Mouse (Mus musculus): Measurements from ENCODE around the gene Acer2. TPM values are rescaled to one million over a fixed set of nuclear protein-coding genes. Genes with fewer than 3 reads are reported as not detected.
A peak's percentile ranks its signal among the peaks of the same experiment; 100 is the strongest.
"Not testable (repeated sequence)": the region's sequence is repeated elsewhere in the genome, so short reads cannot be mapped to it uniquely, and the experiment has no call there.

The Acer2 gene
- polyA plus RNA-seq (2012; rRNA removed): 261 and 377 TPM in 2 replicates

DNA sequence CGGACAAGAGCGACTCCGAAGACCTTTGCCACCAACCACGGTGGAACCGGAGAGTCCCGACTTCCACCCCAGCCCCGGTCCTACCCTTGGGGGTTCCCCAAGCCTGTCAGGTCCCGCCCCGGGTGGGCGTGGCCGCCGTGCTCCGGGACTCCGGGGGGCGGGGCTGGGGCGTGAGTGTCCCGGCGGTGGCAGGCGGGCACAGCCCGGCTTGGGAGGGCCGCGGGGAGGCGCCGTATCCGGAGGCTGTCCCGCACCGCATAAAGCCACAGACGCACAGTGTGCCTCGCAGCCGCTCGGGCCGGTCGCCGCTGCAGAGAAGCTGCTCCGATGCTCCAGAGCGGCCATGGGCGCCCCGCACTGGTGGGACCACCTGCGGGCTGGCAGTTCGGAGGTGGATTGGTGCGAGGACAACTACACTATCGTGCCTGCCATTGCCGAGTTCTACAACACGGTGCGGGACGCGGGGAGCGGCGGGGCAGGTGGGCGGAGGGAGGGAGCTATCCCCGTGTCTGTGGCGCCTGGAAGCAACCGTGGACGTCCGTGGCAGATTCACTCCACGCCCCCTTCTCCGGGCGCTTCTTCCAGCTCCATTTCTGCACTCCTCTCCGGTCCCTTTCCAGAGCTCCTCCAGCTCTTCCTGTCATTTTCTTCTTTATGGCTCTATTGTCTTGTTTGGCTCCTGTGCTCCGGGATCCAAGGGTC lies at the start of gene Acer2:
Gene Acer2, plus strand, starts transcription at position 251 of the 702 bp plus-strand sequence.
- peak; percentile 92 for DNase-seq (ENCODE audit: low spot score)

GRCm38 (mm10) chr4:86825143-86825542 lies 49.1 kb upstream of the Acer2 start:
- DNase-seq (ENCODE audit: low spot score): no peak

DNA sequence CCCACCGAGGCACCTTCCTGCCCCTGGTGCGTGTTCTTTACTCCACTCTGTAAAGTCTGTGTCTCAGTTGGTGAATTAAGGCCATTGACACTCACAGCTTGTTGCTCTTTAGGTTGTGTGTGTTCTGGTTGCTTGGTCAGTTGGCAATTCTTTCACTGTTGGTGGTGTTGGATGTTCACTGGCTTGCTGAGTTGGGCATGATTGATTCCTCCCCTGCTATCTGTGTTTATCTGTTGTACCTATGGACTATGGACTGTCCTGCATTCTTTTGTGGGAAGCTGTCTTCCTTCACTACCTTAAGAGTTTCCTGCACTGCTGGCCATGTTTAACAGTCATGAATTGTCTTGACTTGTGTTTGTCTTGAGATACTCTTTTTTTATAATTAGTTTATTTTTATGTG lies 42.3 kb upstream of the Acer2 start:
- no peak for DNase-seq (ENCODE audit: low spot score)

DNA sequence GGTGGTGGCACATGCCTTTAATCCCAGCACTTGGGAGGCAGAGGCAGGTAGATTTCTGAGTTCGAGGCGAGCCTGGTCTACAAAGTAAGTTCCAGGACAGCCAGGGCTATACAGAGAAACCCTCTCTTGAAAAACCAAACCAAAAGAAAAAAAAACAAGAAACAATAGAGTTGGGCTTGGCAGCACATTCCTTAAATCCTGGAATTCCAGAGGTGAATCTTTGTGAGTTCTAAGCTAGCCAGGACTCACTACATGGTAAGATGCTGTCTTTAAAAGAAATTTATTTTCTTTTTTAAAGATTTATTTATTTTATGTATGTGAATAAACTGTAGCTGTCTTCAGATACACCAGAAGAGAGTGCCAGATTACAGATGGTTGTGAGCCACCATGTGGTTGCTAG lies 33.1 kb upstream of the Acer2 start:
- DNase-seq (ENCODE audit: low spot score): not testable (repeated sequence)

- no peak for DNase-seq (ENCODE audit: low spot score)
Observed at GRCm38 (mm10) chr4:86845384-86845783, 28.8 kb upstream of the Acer2 start.

GRCm38 (mm10) chr4:86847246-86847645 lies 26.9 kb upstream of the Acer2 start:
- no peak for DNase-seq (ENCODE audit: low spot score)

- no peak for DNase-seq (ENCODE audit: low spot score)
Observed at GRCm38 (mm10) chr4:86851331-86851730, 22.9 kb upstream of the Acer2 start.

DNA sequence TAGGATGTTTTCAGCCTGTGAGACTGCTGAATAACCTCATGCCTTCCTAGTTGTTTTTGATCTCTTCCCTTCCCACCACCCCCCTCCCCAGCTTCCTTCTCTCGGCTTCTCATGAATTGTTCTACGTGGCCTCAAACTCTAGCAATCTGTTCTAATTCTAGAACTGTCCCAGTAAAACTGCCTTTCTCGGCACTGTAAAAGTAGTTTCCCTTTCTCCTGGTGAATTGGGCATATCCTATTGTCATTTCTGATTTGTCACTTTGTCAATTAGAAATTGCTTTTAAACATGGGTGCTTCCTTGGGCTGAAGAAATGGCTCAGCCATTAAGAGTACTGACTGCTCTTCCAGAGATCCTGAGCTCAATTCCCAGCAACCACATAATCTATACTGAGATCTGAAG lies 22.2 kb upstream of the Acer2 start:
- DNase-seq (ENCODE audit: low spot score): no peak

DNA sequence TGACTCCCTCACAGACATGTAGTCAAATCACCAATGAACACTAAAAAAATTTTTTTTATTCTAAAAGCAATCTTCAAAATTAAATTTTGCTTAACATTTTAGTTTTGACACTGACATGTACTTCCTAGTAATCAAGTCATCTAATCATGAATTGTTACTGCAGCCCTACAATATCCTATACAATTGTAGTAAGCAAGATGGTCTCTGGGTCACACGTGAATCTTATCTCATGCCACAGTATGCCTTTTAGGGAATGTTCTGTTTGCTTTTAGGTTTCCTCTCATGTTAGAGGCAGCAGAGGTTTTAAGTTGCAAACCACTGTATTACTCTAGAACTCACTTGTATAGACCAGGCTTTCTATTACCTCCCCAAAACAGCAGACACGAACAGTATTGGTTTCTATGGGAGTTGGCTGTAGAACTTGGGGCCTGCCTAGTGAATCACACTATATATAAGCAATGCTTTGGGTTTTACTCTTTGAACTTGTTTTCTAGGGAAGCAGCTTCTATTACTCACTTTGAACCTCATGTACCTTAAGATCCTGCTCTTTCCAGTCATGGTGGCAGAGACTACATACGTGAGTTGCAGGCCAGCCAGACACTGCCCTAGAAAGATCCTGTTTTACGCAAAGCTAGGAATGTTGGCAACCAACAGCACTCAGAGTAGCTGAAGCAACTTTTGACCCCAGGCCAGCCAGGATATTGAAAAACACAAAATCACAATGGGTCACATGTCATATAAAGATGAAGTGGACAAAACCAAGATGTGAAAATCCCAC lies 21.2 kb upstream of the Acer2 start:
- no peak for DNase-seq (ENCODE audit: low spot score)

GRCm38 (mm10) chr4:86856304-86857112 lies 17.7 kb upstream of the Acer2 start:
- DNase-seq (ENCODE audit: low spot score): no peak

GRCm38 (mm10) chr4:86857113-86858069 lies 16.8 kb upstream of the Acer2 start, which contains the start of gene Rps6:
Gene Rps6, minus strand, starts transcription at chr4:86857412.
- peak; percentile 96 for DNase-seq (ENCODE audit: low spot score)

DNA sequence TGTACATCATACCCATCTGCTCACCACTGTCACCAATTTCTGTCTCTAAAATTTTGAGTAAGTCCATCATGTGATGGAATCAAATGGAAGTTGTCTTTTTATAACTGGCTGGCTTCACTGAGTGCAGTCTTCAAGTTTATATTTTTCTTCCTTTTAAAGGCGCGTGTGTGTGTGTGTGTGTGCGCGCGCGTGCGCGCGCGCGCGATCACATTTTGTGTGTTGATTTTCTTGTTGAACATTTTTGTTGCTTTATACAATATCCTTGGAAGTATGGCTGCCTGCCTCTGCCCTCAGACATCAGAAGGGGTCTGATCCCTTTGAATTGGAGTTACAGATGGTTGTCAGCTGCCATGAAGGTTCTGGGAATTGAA lies 16.1 kb upstream of the Acer2 start:
- no peak for DNase-seq (ENCODE audit: low spot score)

- DNase-seq (ENCODE audit: low spot score): no peak
Observed at GRCm38 (mm10) chr4:86864087-86864486, 10.1 kb upstream of the Acer2 start.

- DNase-seq (ENCODE audit: low spot score): no peak
Observed at GRCm38 (mm10) chr4:86871988-86872387, 2.2 kb upstream of the Acer2 start.

- DNase-seq (ENCODE audit: low spot score): no peak
Observed at GRCm38 (mm10) chr4:86873072-86873471, 1.1 kb upstream of the Acer2 start.

GRCm38 (mm10) chr4:86879477-86879876 lies 5.3 kb downstream of the Acer2 start:
- no peak for DNase-seq (ENCODE audit: low spot score)

GRCm38 (mm10) chr4:86881178-86881577 lies 7.0 kb downstream of the Acer2 start:
- DNase-seq (ENCODE audit: low spot score): no peak

GRCm38 (mm10) chr4:86882413-86882812 lies 8.2 kb downstream of the Acer2 start:
- no peak for DNase-seq (ENCODE audit: low spot score)

DNA sequence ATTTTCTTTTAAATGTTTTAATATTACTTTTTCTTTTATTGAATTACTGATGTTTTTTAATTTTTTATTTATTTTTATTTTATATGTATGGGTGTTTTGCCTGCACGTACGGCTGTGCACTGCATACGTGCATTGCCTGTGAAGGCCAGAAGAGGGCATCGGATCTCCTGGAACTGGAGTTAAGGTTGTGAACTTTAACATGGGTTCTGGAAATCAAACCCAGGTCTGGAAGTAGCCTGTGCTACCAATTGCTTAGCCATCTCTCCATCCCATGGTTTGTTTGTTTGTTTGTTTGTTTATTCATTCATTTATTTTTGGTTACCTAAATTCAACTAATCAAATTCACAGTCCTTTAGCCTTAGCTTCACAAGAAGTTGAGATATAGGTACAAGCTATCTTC lies 10.7 kb downstream of the Acer2 start:
- DNase-seq (ENCODE audit: low spot score): no peak

DNA sequence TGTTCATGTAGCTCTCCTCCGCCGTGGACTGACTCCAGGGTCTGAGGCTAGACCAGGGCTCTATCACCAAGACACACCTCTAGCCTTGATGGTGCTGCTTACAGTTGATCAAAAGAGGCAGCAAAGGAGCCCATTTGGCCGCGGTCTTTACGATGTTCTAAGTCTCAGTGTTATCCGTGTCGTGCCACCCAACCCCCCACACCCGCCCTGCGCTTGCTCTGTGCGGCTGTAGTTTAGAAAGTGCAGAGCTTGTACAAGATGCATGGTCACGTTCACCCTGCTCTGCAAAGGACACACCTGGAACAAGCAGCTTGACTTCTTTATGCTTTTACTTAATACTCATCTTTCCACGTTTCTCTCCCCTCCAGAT lies 11.6 kb downstream of the Acer2 start:
- DNase-seq (ENCODE audit: low spot score): no peak

DNA sequence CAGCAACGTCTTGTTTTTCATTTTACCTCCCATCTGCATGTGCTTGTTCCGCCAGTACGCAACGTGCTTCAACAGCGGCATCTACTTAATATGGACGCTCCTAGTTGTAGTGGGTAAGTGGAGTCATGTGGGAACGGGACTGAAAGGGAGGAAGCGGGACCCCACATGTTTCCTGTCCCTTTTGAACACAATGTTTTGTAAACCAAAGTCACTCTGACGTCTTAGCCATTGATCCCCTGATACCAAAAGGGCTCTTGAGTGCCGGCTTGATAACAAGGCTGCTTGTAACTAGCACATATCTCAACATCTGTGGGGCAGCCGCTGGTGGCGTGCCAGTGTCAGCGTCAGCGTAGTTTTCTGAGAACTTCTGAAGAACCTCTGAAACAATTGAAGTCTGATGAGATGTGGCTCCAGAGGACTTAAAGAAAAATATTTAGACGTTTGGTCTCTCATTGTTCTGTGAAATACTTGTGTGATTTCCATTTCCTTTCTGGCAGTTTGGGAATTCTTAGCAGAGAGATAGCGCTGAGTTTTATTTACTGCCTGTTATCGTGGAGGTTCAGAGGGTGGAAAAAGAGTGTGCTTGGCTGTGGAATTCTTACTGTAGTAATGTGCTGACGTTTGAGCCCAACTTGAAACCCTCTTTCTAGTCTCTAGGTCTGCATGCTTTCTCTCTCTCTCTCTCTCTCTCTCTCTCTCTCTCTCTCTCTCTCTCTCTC lies 12.1 kb downstream of the Acer2 start:
- DNase-seq (ENCODE audit: low spot score): no peak
